Mouse (Mus musculus) olfactory bulb, adult 2 months (tissue): ENCODE results near the gene Oas1d.

Experiments
- CTCF ChIP-seq: fragments of 200-500 bp; IDR thresholded peaks from 2 replicates; pipeline ENCODE4 v1.5.1; 2012; ENCODE audit warnings: low read depth, mild to moderate bottlenecking, low read length, moderate library complexity; ENCODE audit not compliant: insufficient read depth
- POLR2A ChIP-seq: fragments of 200-500 bp; IDR thresholded peaks from 2 replicates; pipeline ENCODE4 v1.6.1; 2012; ENCODE audit warnings: mild to moderate bottlenecking, low read depth, low read length, moderate library complexity; ENCODE audit not compliant: insufficient read depth

DNA sequence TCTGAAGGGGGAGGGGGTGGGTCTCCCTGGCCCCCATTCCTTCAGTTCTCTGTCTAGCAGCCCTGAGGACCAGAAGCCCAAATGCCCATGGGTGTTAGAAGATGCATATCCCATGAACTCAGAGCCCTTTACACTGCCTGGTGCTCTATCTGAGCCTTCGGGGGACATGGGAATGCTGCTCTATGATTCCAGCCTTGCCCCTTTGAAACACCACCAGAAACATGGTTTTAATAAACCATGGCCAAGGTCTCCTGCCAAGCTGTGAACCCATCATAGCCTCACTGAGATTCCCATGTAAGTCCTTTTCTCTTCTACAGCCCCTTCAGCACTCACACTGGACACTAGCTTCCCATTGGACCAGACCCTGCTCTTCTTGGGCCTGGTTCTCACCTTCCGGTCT lies 24.3 kb upstream of the Oas1d start:
- TF ChIP-seq POLR2A (no peak), CTCF (no peak)
